Mouse (Mus musculus) bone marrow, adult 2 months (tissue): ENCODE measurements at regions not wholly inside any gene's neighbourhood (a gene's known extent, or its start where the extent isn't known, plus 50 kb on each side); places are given as distances from the start of the nearest gene placed in this dataset.
A peak's percentile ranks its signal among the peaks of the same experiment; 100 is the strongest.

Experiments used
- H3K27ac ChIP-seq: fragments of 200-500 bp; 2 replicates; pipeline ENCODE4 v1.5.1; 2012; ENCODE audit warnings: low read depth, mild to moderate bottlenecking, control low read depth, inconsistent platforms, low read length; ENCODE audit not compliant: control insufficient read depth, poor library complexity, insufficient read depth
- H3K4me1 ChIP-seq: fragments of 200-500 bp; 2 replicates; pipeline ENCODE4 v1.6.1; 2011; ENCODE audit warnings: low read length; ENCODE audit not compliant: control insufficient read depth, insufficient read depth
- H3K4me3 ChIP-seq: fragments of 200-500 bp; replicated peaks from 2 replicates; pipeline ENCODE3; 2011; ENCODE audit warnings: mild to moderate bottlenecking, low read depth, low read length, control low read depth; ENCODE audit not compliant: control insufficient read depth
- CTCF ChIP-seq: fragments of 200-500 bp; IDR thresholded peaks from 2 replicates; pipeline ENCODE4 v1.5.1; 2011; ENCODE audit warnings: low read length, control low read depth; ENCODE audit not compliant: control insufficient read depth, insufficient read depth
- POLR2A ChIP-seq: fragments of 200-500 bp; IDR thresholded peaks from 2 replicates; pipeline ENCODE4 v1.6.1; 2011; ENCODE audit warnings: low read depth, mild to moderate bottlenecking, control low read depth, low read length, borderline replicate concordance; ENCODE audit not compliant: control insufficient read depth
- WGBS: fragments of 180-500 bp; shearing (Covaris S2); methylation state at CpG from one replicate; pipeline ENCODE4 v1.1.7; 2018; 5-methylcytosine and 5-hydroxymethylcytosine counted together

- WGBS, result 74% methylated on average over 2 of the region's 2 CpGs
- H3K4me1 ChIP-seq, result no peaks in the 10 kb centered on the region; the same call in 1 of the 2 replicates
- no peak overlapping the region for H3K4me3 ChIP-seq
- no peak for TF ChIP-seq CTCF
- no peak for TF ChIP-seq POLR2A
- H3K27ac ChIP-seq, result no peak overlapping the region
These were observed 315.5 kb upstream of the Cxcr4 start for GRCm38 (mm10) chr1:128907566-128907965.

DNA sequence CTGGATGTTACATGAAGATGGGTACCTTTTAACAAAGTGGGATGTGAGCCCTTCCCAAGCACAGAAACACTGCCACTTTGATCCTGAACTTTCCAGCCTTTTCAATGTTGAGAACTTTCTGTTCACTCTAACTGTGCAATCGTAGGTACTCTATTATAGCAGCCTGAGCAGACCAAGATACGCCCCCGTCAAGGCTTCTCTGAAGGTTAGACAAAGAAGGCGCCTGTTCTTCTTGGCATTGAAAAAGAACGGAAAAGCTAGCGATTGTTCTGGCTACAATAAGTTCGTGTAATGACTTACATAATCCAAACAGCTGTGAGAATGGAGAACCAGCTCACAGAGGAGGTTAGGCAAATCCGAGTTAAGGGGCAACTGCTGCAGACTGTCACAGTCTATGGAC is 305.9 kb upstream of the Cxcr4 start:
- no peak for TF ChIP-seq CTCF
- TF ChIP-seq POLR2A, result no peak
- H3K4me3 ChIP-seq, result no peak overlapping the region
- WGBS, result 76% methylated on average over 8 of the region's 8 CpGs
- no peak overlapping the region for H3K27ac ChIP-seq
- H3K4me1 ChIP-seq, result no peaks in the 10 kb centered on the region

GRCm38 (mm10) chr1:128894546-128894945 is 302.5 kb upstream of the Cxcr4 start:
- Histone ChIP-seq H3K4me1 (no peaks in the 10 kb centered on the region), H3K4me3 (no peak overlapping the region)
- WGBS, result 79% methylated on average over 5 of the region's 5 CpGs

DNA sequence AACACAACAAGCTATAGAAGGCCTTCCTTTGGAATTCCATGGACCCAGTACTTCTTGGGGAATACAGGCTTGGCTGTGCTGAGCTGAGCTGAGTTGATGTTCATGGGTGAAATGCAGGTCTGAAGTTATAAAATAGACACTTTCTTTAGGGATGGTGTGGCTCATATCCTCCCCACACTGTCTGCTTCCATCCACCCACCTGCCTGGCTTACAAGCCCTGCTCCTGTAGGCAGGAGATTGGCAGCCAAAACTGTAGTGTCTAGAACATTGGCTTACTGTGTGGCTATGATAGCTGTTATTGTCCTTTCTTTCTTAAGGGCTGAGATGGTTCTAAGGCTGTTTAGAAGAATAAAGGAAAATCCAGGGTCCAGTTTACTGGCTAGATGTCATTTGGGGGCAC is 286.2 kb upstream of the Cxcr4 start:
- Histone ChIP-seq H3K4me3 (no peak overlapping the region), H3K4me1 (no peaks in the 10 kb centered on the region), H3K27ac (no peak overlapping the region)
- no peak for TF ChIP-seq POLR2A
- TF ChIP-seq CTCF, result no peak

More at GRCm38 (mm10) chr1:128894546-128894945, 302.5 kb upstream of the Cxcr4 start:
- H3K27ac ChIP-seq, result no peak overlapping the region
- no peak for TF ChIP-seq CTCF
- TF ChIP-seq POLR2A, result no peak

- no peak overlapping the region for H3K4me3 ChIP-seq
- WGBS, result 10% methylated on average over 8 of the region's 8 CpGs
- no peak for TF ChIP-seq POLR2A
- peak; percentile 70 for TF ChIP-seq CTCF
- H3K4me1 ChIP-seq, result no peaks in the 10 kb centered on the region
- H3K27ac ChIP-seq, result no peak overlapping the region
These were observed 283.2 kb upstream of the Cxcr4 start for GRCm38 (mm10) chr1:128875289-128875688.

- Histone ChIP-seq H3K27ac (no peak overlapping the region), H3K4me1 (no peaks in the 10 kb centered on the region), H3K4me3 (no peak overlapping the region)
- 69% methylated on average over 11 of the region's 11 CpGs for WGBS
- TF ChIP-seq POLR2A, result no peak
- TF ChIP-seq CTCF, result no peak
These were observed 282.1 kb upstream of the Cxcr4 start for GRCm38 (mm10) chr1:128874190-128874589.

GRCm38 (mm10) chr1:128868761-128869160 is 276.7 kb upstream of the Cxcr4 start:
- 53% methylated on average over 3 of the region's 3 CpGs for WGBS
- TF ChIP-seq CTCF, result no peak
- TF ChIP-seq POLR2A, result no peak
- no peaks in the 10 kb centered on the region for H3K4me1 ChIP-seq
- H3K4me3 ChIP-seq, result no peak overlapping the region
- no peak overlapping the region for H3K27ac ChIP-seq

GRCm38 (mm10) chr1:128860537-128860936 is 268.4 kb upstream of the Cxcr4 start:
- TF ChIP-seq CTCF (no peak), POLR2A (no peak)
- no peaks in the 10 kb centered on the region for H3K4me1 ChIP-seq
- WGBS, result 83% methylated on average over 1 of the region's 1 CpGs
- H3K4me3 ChIP-seq, result no peak overlapping the region
- no peak overlapping the region for H3K27ac ChIP-seq

DNA sequence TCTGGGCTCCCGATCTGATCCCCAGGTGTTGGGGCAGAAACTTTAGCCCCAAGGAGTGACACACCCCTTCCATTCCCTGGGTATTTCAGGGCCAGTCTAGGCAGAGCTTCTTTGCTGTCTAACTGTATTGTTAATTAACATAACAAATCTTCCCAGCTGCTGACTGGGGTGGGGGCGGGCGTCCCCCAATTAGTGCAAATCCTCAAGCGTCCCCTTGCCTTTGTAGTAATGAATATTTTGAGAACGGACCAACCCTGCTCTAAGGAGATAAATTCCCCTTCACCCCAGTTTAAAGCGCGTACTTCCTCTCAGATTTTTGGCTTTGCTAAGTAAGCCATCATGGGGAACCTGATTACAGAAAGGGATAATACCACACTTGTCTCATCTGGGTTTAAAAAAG is 268.0 kb upstream of the Cxcr4 start:
- Histone ChIP-seq H3K27ac (no peak overlapping the region), H3K4me3 (no peak overlapping the region), H3K4me1 (no peaks in the 10 kb centered on the region)
- WGBS, result 54% methylated on average over 7 of the region's 7 CpGs
- TF ChIP-seq POLR2A, result no peak
- TF ChIP-seq CTCF, result no peak

DNA sequence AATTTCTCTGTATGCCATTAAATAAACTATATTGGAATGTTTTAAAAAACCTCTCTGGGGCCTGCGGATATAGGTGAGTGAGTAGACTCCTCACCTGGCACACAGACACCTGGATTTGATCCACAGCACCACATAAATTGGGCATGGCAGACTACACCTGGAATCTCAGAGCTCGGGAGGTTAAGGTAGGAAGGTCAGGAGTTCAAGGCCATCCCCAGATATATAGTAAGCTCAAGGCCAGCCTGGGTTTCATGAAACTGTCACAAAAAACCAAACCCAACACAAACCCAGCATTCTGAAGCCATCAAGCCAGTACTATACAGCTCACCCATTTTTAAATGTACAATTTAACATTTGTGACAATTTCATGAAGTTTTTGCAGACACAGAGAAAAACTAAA is 266.6 kb upstream of the Cxcr4 start:
- no peaks in the 10 kb centered on the region for H3K4me1 ChIP-seq
- 78% methylated on average over 2 of the region's 2 CpGs for WGBS
- no peak for TF ChIP-seq CTCF
- TF ChIP-seq POLR2A, result no peak
- H3K27ac ChIP-seq, result no peak overlapping the region
- no peak overlapping the region for H3K4me3 ChIP-seq
